Comparison of ENCODE assay signal across 23 mouse cellular contexts in genomic region chr4:137521966-137522365, GRCm38 (mm10). TPM values are rescaled to one million over a fixed set of nuclear protein-coding genes. Genes with fewer than 3 reads are reported as not detected.
DNase-seq lines count a peak whose midpoint lies in the region; ATAC-seq and TF ChIP-seq lines count a peak whose summit lies in the region.
"Had no signal": no experiment of that assay in that cellular context is flagged by ENCODE, and none has a peak within 500 bp of the region (broad histone marks: within the 10 kb centered on the region; RNA-seq: fewer than 3 reads in every experiment).

No protein-coding gene starts in this region.

- TF ChIP-seq CTCF in lung, adult 2 months (IDR thresholded peaks at IDR 0.05; ENCODE audit: insufficient read depth, low read length): no peak

- no peak for TF ChIP-seq POLR2A in lung, adult 2 months (IDR thresholded peaks at IDR 0.05; ENCODE audit: borderline replicate concordance, extremely low read depth, low read depth, low read length)

- WGBS in heart, embryonic 16.5 days: 87% methylated on average over 11 of the region's 11 CpGs
- WGBS in lung, adult 2 months: 70% methylated on average over 11 of the region's 11 CpGs

- H3K4me1 ChIP-seq in heart, embryonic 16.5 days (ENCODE audit: control insufficient read depth, insufficient read depth, low read length): no peaks in the 10 kb centered on the region
- no peaks in the 10 kb centered on the region for H3K4me1 ChIP-seq in lung, adult 2 months (ENCODE audit: control insufficient read depth, insufficient read depth, low read length)
- H3K4me1 ChIP-seq: forebrain, embryonic 15.5 days; neural tube, embryonic 15.5 days had no signal

- no peak for ATAC-seq in cerebellum, adult (ENCODE audit: insufficient number of reproducible peaks, low FRiP score, low TSS enrichment)
- 0 out of 2 replicates have a peak, but pooled peaks have one; percentile 10 for ATAC-seq in heart, embryonic 16.5 days (replicated peaks; ENCODE audit: extremely low read depth, insufficient read depth, low FRiP score)
- ATAC-seq: CD4-positive, CD25-positive, alpha-beta regulatory T cell, adult 4 months; forebrain, embryonic 15.5 days had no signal

- no peak overlapping the region for H3K4me2 ChIP-seq in heart, embryonic 16.5 days (ENCODE audit: low read depth, low read length)
- H3K4me2 ChIP-seq: forebrain, embryonic 15.5 days; neural tube, embryonic 15.5 days had no signal

- H3K27me3 ChIP-seq in heart, embryonic 16.5 days (ENCODE audit: control insufficient read depth, insufficient read depth, low read length): no peaks in the 10 kb centered on the region
- H3K27me3 ChIP-seq: forebrain, embryonic 15.5 days; neural tube, embryonic 15.5 days had no signal

- no peak overlapping the region for H3K9ac ChIP-seq in heart, embryonic 16.5 days (ENCODE audit: low read length)
- H3K9ac ChIP-seq: forebrain, embryonic 15.5 days; neural tube, embryonic 15.5 days had no signal

- peaks cover 73% of the 10 kb centered on the region for H3K36me3 ChIP-seq in heart, embryonic 16.5 days (ENCODE audit: control insufficient read depth, insufficient read depth)
- H3K36me3 ChIP-seq: forebrain, embryonic 15.5 days; G1E; neural tube, embryonic 15.5 days had no signal

- H3K9me3 ChIP-seq in heart, embryonic 16.5 days (replicated peaks; ENCODE audit: control insufficient read depth, low read length): no peaks in the 10 kb centered on the region
- H3K9me3 ChIP-seq: forebrain, embryonic 15.5 days; G1E; neural tube, embryonic 15.5 days had no signal

- no peak overlapping the region for H3K27ac ChIP-seq in heart, embryonic 16.5 days (ENCODE audit: low read length)
- H3K27ac ChIP-seq: forebrain, embryonic 15.5 days; neural tube, embryonic 15.5 days had no signal

- H3K4me3 ChIP-seq in heart, embryonic 16.5 days (ENCODE audit: low read length): no peak overlapping the region
- no peak overlapping the region for H3K4me3 ChIP-seq in lung, adult 2 months (replicated peaks; ENCODE audit: extremely low read depth, low read depth, low read length)
- H3K4me3 ChIP-seq: erythroblast, embryonic 14.5 days; forebrain, embryonic 15.5 days; myocyte; neural tube, embryonic 15.5 days had no signal

- DNase-seq in cerebellum, adult 11 months: peak; percentile 70
- DNase-seq in heart, adult 9 months (ENCODE audit: low spot score in 2 of 2): no peak
- DNase-seq in lung, postnatal 14 days: peak; percentile 13
- no peak for DNase-seq in lung, adult 2 months
- DNase-seq in testis, postnatal 10 days (ENCODE audit: low spot score): peak; percentile 62
- DNase-seq in adrenal gland, postnatal 10 days: no peak
- DNase-seq: kidney, adult 2 months; kidney, postnatal 25 days; layer of hippocampus, adult 9-11 months; midbrain, embryonic 14.5 days had no signal

RNA-seq across cellular contexts. Expression of gene Ldlrad2, which starts 52.4 kb away (rescaled TPM):
- 0.41 TPM in 1 of 2 replicates, not detected in the other for polyA plus RNA-seq in heart, embryonic 16.5 days (2015; fragmentation: Nextera tagmentation; extraction: Ambion mirVana)
- polyA plus RNA-seq in lung, adult 2 months (2012; rRNA removed): not detected in 2 replicates
- total RNA-seq in adrenal gland, postnatal 10 days (2021): not detected
- total RNA-seq: G1E; hematopoietic stem cell, adult 5-6 weeks; left cerebral cortex, adult 8-10 months had no signal
- polyA plus RNA-seq: CD4-positive, CD25-positive, alpha-beta regulatory T cell, adult 4 months; embryonic facial prominence, embryonic 11.5 days; erythroblast, embryonic 14.5 days; G1E; kidney, adult 2 months; limb, embryonic 14.5 days; liver, embryonic 16.5 days; midbrain, embryonic 14.5 days; myocyte; neural tube, embryonic 15.5 days had no signal

RNA-seq across cellular contexts. Expression of gene Hspg2, which starts 53.4 kb away (rescaled TPM):
- polyA plus RNA-seq in heart, embryonic 16.5 days (2015; fragmentation: Nextera tagmentation; extraction: Ambion mirVana): 52.0 and 56.3 TPM in 2 replicates
- 67.8 and 76.2 TPM in 2 replicates for polyA plus RNA-seq in lung, adult 2 months (2012; rRNA removed)
- total RNA-seq in adrenal gland, postnatal 10 days (2021): 100 to 1,000 TPM; 191 to 264 TPM
- total RNA-seq: hematopoietic stem cell, adult 5-6 weeks had no signal
- polyA plus RNA-seq: CD4-positive, CD25-positive, alpha-beta regulatory T cell, adult 4 months; G1E had no signal

Comparison
In these comparisons a context has a peak if more than half of its experiments do, and no peak if none do; other contexts are left out.
1. DNase-seq: peak in cerebellum, adult 11 months (single experiment), lung, postnatal 14 days (single experiment) and testis, postnatal 10 days (single experiment); none in heart, adult 9 months (0 of 2), lung, adult 2 months (single experiment) and adrenal gland, postnatal 10 days (single experiment).